Mouse (Mus musculus) liver, embryonic 14.5 days (tissue): ENCODE measurements around the gene Dmgdh.

Experiments used
- CTCF ChIP-seq: IDR thresholded peaks from 2 replicates; pipeline ENCODE4 v1.5.1; 2016; ENCODE audit warnings: antibody characterized with exemption, low read depth, control low read depth
- EP300 ChIP-seq: IDR thresholded peaks from 2 replicates; pipeline ENCODE4 v1.6.1; 2016; ENCODE audit warnings: antibody characterized with exemption, low read depth

GRCm38 (mm10) chr13:93764321-93764973, 90.2 kb downstream of the Dmgdh start:
- TF ChIP-seq CTCF (no peak), EP300 (no peak)
